Mouse (Mus musculus): ENCODE data around the gene Cux1. TPM values are rescaled to one million over a fixed set of nuclear protein-coding genes. Genes with fewer than 3 reads are reported as not detected.

Cux1 gene
- total RNA-seq, 2 experiments from 2014 or later = 109 to 111 TPM

- no peak for DNase-seq (ENCODE audit: low spot score in 2 of 2)
These were observed 180.5 kb downstream of the Cux1 start for GRCm38 (mm10) chr5:136386757-136387156.

GRCm38 (mm10) chr5:136385161-136385560 is 182.1 kb downstream of the Cux1 start:
- DNase-seq (ENCODE audit: low spot score in 2 of 2) = no peak

GRCm38 (mm10) chr5:136382261-136383005 is 184.9 kb downstream of the Cux1 start:
- no peak for DNase-seq (ENCODE audit: low spot score in 2 of 2)

- no peak for DNase-seq (ENCODE audit: low spot score in 2 of 2)
These were observed 187.9 kb downstream of the Cux1 start for GRCm38 (mm10) chr5:136379405-136379804.

GRCm38 (mm10) chr5:136377101-136377500 is 190.2 kb downstream of the Cux1 start:
- DNase-seq (ENCODE audit: low spot score in 2 of 2) = no peak

- DNase-seq (ENCODE audit: low spot score in 2 of 2) = no peak
These were observed 191.9 kb downstream of the Cux1 start for GRCm38 (mm10) chr5:136375350-136375749.

- DNase-seq (ENCODE audit: low spot score in 2 of 2) = no peak
These were observed 195.0 kb downstream of the Cux1 start for GRCm38 (mm10) chr5:136372276-136372675.

GRCm38 (mm10) chr5:136363421-136363820 is 203.9 kb downstream of the Cux1 start:
- DNase-seq (ENCODE audit: low spot score in 2 of 2) = no peak

- DNase-seq (ENCODE audit: low spot score in 2 of 2) = no peak
These were observed 204.6 kb downstream of the Cux1 start for GRCm38 (mm10) chr5:136362473-136363230.

- DNase-seq (ENCODE audit: low spot score in 2 of 2) = no peak
These were observed 205.3 kb downstream of the Cux1 start for GRCm38 (mm10) chr5:136362021-136362420.

GRCm38 (mm10) chr5:136357227-136357626 is 210.1 kb downstream of the Cux1 start:
- DNase-seq (ENCODE audit: low spot score in 2 of 2) = no peak

- no peak for DNase-seq (ENCODE audit: low spot score in 2 of 2)
These were observed 211.6 kb downstream of the Cux1 start for GRCm38 (mm10) chr5:136355583-136356126.

- DNase-seq (ENCODE audit: low spot score in 2 of 2) = no peak
These were observed 212.6 kb downstream of the Cux1 start for GRCm38 (mm10) chr5:136354729-136355128.

GRCm38 (mm10) chr5:136353114-136353513 is 214.2 kb downstream of the Cux1 start:
- DNase-seq (ENCODE audit: low spot score in 2 of 2) = no peak

- no peak for DNase-seq (ENCODE audit: low spot score in 2 of 2)
These were observed 224.0 kb downstream of the Cux1 start for GRCm38 (mm10) chr5:136343156-136343890.

- no peak for DNase-seq (ENCODE audit: low spot score in 2 of 2)
These were observed 230.3 kb downstream of the Cux1 start for GRCm38 (mm10) chr5:136336798-136337527.

GRCm38 (mm10) chr5:136335681-136336080 is 231.6 kb downstream of the Cux1 start:
- no peak for DNase-seq (ENCODE audit: low spot score in 2 of 2)

GRCm38 (mm10) chr5:136334780-136335179 is 232.5 kb downstream of the Cux1 start:
- no peak for DNase-seq (ENCODE audit: low spot score in 2 of 2)

- DNase-seq (ENCODE audit: low spot score in 2 of 2) = no peak
These were observed 233.2 kb downstream of the Cux1 start for GRCm38 (mm10) chr5:136334051-136334450.

GRCm38 (mm10) chr5:136332786-136333462 is 234.4 kb downstream of the Cux1 start:
- no peak for DNase-seq (ENCODE audit: low spot score in 2 of 2)

All from adrenal gland, postnatal 4 days (tissue).